Mouse (Mus musculus) heart, postnatal 4 days (tissue): ENCODE measurements around the gene Zfp740. TPM values are rescaled to one million over a fixed set of nuclear protein-coding genes. Genes with fewer than 3 reads are reported as not detected.

Experiments used
- DNase-seq: peaks from one replicate; pipeline ENCODE4 v3.0.0; 2021
- total RNA-seq, 2 experiments: library from RNA; stranded (reverse); gene quantifications; 2 replicates each; pipeline ENCODE4 v1.2.3; 2021

The Zfp740 gene
- total RNA-seq, 2 experiments from 2014 or later = 45.3 to 49.4 TPM

- DNase-seq = no peak
These were observed 27.6 kb downstream of the Zfp740 start for GRCm38 (mm10) chr15:102230408-102231321.

GRCm38 (mm10) chr15:102231748-102232147 lies 28.7 kb downstream of the Zfp740 start, which contains the start of gene Itgb7:
Gene Itgb7 (minus strand): TSS chr15:102231944.
- DNase-seq = no peak

GRCm38 (mm10) chr15:102232764-102233163 lies 29.7 kb downstream of the Zfp740 start:
- no peak for DNase-seq

DNA sequence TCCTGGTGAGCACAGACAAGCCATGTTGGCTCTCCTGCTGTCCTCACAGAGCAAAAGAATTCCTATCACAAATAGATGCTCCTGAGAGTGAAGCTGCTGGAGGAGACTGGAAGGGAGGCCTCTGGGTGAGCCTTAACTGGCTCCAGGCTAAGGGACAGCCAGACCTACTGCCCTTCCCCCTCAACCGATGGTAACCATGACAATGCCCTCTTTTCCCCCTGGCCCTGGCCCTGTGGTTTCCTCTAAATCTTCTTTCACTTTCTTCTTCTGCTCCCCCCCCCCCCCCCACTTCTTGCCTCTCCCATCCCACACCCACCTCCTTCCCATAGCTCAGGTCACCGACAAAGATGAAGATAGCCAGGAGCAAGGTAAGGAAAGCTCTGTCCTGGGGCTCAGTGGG lies 30.8 kb downstream of the Zfp740 start:
- no peak for DNase-seq

GRCm38 (mm10) chr15:102235371-102236027 lies 32.5 kb downstream of the Zfp740 start:
- DNase-seq = no peak

GRCm38 (mm10) chr15:102238543-102239259 lies 35.7 kb downstream of the Zfp740 start:
- DNase-seq = no peak

DNA sequence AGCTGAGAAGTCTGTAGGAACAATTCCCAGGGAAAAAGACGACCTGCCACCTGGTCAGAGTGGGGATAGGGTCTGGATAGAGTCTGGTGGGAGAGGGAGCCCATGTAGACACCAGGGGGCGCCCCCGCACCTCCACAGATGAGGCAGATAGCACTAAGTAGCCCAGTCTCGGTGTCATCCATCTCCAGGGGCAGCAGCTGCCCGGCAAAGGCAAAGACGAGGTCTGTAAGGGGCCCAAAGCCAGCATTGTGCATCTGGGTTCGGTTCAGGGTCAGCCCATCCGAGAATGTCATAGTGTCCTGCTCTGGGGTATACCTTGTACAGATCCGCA lies 36.2 kb downstream of the Zfp740 start:
- DNase-seq = peak; percentile 88

DNA sequence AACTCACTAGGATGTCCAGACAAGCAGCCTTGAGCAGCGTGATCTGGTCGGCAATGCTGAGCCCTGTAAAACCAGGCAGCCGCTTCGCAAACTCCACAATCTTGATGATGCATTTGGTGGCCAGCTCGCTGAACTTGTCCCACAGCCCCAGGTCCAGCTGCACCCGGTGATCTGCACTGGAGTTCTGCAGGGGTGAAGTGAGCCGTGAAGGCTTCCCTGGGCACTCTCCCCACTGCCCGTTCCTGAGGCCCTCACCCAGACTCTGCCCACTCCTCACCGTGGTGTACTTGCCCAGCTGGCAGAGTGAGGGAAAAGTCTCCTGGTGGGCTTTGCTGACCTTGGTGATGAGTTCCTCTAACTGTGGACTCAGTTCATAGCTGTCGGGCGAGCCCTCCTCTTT lies 36.8 kb downstream of the Zfp740 start:
- no peak for DNase-seq

DNA sequence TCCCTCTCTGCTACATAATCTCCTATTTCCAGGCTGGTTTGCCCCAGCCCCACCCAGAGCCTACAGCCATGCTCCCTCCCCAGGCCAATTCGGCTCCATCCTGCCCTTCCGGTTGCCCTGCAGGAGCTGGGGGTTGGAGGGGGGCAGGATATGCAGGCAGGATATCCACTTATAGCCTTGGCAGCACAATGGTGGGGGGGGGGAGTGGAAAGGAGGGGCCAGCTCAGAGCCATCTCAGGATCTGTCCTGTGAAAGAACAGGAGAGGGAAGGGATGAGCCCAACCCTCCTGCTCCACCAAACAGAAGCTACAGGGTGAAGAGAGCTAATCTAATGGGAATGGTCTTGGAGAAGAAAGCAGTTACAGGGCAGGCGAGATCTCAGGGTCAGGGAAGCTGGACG lies 37.6 kb downstream of the Zfp740 start:
- DNase-seq = peak; percentile 60

DNA sequence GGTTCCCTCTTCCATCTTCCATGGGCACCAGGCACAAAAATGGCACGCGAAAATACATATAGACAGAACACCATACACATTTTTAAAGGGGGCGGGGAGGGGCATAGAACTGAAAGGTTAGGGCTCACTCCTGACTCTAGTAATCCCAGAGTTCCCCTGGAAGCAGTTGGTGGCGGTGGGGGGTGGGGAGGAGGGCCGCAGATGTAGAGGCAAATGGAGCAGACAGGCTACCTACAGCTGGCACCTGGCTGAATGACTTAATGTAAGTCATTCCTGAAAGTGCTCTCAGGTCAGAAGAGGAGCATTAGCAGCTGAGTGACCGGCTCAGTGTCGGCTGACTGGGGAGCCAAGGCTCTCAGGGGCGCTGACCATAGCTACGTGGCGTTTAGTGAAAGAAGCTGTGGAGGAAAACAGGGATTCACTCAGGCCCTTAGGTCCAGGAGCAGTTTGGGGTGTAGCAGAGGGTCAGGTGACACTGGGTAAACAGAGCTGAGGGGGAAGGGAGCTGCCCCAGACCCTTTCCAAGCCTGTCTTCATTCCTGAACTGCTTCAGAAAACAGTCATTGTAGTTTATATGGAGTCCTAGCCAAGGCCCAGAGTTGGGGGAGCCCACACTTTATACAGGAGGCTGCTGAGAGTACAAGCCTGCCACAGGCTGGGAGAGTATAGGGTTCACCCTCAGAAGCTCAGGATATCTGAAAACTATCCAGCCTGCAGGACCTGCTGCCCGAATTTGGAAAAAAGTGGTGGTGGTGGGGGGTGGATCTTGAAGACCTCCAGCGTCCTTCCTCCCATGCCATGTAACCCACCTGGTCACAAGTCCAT lies 39.6 kb downstream of the Zfp740 start:
- DNase-seq = no peak

- no peak for DNase-seq
These were observed 40.5 kb downstream of the Zfp740 start for GRCm38 (mm10) chr15:102243229-102244190.

- no peak for DNase-seq
These were observed 41.5 kb downstream of the Zfp740 start for GRCm38 (mm10) chr15:102244306-102245191.

- no peak for DNase-seq
These were observed 42.4 kb downstream of the Zfp740 start for GRCm38 (mm10) chr15:102245461-102245881.

DNA sequence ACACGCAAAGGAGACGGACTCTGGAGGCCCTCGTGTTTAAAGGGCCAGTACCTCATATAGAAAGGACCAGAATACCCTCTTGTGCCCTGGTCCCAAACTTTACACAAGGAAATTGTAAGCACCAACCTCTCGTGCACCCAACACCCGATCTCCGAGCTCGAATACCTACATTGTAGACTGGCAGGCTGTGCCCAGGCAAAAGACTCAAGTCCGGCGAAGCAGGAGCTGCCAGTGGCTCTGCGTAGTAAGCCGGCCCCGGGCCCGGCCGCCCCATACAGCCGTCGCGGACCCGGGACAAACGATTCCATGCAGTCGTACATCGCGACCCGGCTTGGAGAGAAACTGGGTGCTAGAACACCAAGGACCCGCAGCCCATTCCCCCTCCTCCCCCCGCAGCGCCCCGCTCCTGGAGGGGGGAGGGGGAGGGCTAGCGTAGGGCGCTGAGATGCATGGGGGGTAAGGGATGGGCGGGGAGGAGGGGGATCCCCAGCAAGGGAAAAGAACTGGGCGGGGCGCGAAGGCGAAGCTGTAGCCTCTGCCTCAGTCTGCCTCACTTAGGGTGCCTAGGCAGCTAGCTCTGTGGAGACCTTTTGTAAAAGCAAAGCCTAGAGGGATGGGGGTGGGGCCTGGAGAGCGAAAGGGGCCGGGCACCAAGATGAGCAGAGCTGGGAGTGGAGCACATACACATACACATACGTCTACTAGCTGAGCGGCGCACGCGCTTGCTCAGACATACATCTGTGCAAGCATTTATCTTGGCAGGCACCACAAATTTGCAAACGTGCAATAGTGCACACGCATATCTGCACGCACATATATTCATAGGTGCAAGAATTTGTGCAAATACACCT lies 43.1 kb downstream of the Zfp740 start:
- DNase-seq = peak; percentile 75

- peak; percentile 96 for DNase-seq
These were observed 43.8 kb downstream of the Zfp740 start for GRCm38 (mm10) chr15:102246866-102247251.

DNA sequence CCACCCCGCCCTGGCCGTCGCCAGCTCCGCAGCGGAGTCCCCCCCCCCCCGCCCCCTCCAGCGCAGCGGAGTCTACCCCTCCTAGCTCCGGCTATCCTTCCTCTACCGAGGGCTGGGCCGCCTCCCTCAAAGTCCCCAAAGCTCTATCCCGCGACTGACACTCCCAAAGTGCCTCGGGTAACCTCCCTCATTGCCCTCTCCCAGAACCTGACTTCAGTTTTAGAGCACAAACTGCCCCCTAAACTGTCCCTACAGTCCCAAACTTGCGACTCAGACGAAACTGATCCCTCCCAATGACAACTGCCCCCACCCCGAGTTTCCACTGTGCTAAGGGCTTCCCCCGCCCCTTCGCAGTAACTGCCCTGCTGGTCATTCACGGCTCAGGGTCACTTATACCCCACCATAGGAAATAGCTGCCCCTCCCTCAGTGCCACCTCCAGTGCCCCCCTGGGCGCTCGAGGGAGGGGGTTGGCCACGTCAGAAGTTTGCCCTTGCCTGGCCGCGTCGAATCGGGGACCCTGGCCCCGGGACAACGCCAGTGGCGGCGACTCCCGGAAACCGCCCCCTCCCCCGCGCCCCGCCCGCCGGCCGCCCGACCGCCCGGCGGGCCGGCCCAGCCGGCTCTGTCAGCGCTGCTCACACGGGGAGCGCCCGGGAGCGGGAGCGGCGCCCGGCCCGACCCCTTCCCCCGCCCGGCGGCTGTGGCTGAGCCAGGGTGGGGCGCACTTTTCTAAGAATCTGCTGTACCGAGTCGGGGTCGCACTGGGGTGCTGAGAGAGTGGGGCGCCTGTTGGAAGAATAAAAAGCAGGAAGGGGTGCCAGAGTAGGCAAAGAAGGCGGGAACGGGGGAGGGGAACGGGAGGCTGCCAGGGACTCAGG lies 44.4 kb downstream of the Zfp740 start:
- DNase-seq = peak; percentile 80

GRCm38 (mm10) chr15:102248131-102248811 lies 45.2 kb downstream of the Zfp740 start:
- DNase-seq = no peak
